Mouse (Mus musculus): ENCODE measurements at regions not wholly inside any gene's neighbourhood (a gene's known extent, or its start where the extent isn't known, plus 50 kb on each side); places are given as distances from the start of the nearest gene placed in this dataset.

- TF ChIP-seq POLR2A (IDR thresholded peaks at IDR 0.05; ENCODE audit: low read depth, low read length) (no peak), CTCF (conservative IDR thresholded peaks at IDR 0.05; ENCODE audit: insufficient read depth, insufficient read length, low read depth, low read length) (no peak)
Observed at GRCm38 (mm10) chr9:59163390-59163976, 127.2 kb upstream of the Neo1 start.

Data from kidney, adult 2 months (tissue).